Mouse (Mus musculus) spleen, adult 12 weeks (tissue): ENCODE measurements around the gene Thtpa.

Experiments
- DNase-seq: peaks from one replicate; pipeline ENCODE4 v3.0.0; 2022; ENCODE audit warnings: low spot score

The Thtpa gene

GRCm38 (mm10) chr14:55094704-55095231, at the start of gene Thtpa:
Thtpa (plus strand) TSS chr14:55094784.
- DNase-seq: peak; percentile 57

GRCm38 (mm10) chr14:55047971-55048531, 46.5 kb upstream of the Thtpa start:
- DNase-seq: no peak

GRCm38 (mm10) chr14:55052496-55052895, 42.1 kb upstream of the Thtpa start:
- DNase-seq: no peak

GRCm38 (mm10) chr14:55053050-55053449, 41.5 kb upstream of the Thtpa start:
- no peak for DNase-seq

GRCm38 (mm10) chr14:55053708-55054190, 40.8 kb upstream of the Thtpa start:
- no peak for DNase-seq

GRCm38 (mm10) chr14:55054191-55054749, 40.3 kb upstream of the Thtpa start:
- no peak for DNase-seq

- no peak for DNase-seq
Observed at GRCm38 (mm10) chr14:55055167-55055834, 39.3 kb upstream of the Thtpa start.

GRCm38 (mm10) chr14:55059009-55059408, 35.6 kb upstream of the Thtpa start:
- DNase-seq: no peak

- DNase-seq: no peak
Observed at GRCm38 (mm10) chr14:55059931-55060330, 34.7 kb upstream of the Thtpa start.

- DNase-seq: no peak
Observed at GRCm38 (mm10) chr14:55061845-55062244, 32.7 kb upstream of the Thtpa start.

- peak; percentile 43 for DNase-seq
Observed at GRCm38 (mm10) chr14:55062626-55063025, 32.0 kb upstream of the Thtpa start.

- no peak for DNase-seq
Observed at GRCm38 (mm10) chr14:55063117-55063516, 31.5 kb upstream of the Thtpa start.

GRCm38 (mm10) chr14:55063581-55064381, 30.8 kb upstream of the Thtpa start:
- no peak for DNase-seq

GRCm38 (mm10) chr14:55064481-55065370, 29.9 kb upstream of the Thtpa start:
- no peak for DNase-seq

GRCm38 (mm10) chr14:55065391-55065790, 29.2 kb upstream of the Thtpa start:
- DNase-seq: no peak

- DNase-seq: no peak
Observed at GRCm38 (mm10) chr14:55066042-55066441, 28.5 kb upstream of the Thtpa start.

GRCm38 (mm10) chr14:55071756-55072155, 22.8 kb upstream of the Thtpa start:
- no peak for DNase-seq

GRCm38 (mm10) chr14:55074416-55074815, 20.2 kb upstream of the Thtpa start:
- no peak for DNase-seq

- DNase-seq: no peak
Observed at GRCm38 (mm10) chr14:55076224-55076623, 18.4 kb upstream of the Thtpa start.

- no peak for DNase-seq
Observed at GRCm38 (mm10) chr14:55076956-55077355, 17.6 kb upstream of the Thtpa start.
